In the genomic region with DNA sequence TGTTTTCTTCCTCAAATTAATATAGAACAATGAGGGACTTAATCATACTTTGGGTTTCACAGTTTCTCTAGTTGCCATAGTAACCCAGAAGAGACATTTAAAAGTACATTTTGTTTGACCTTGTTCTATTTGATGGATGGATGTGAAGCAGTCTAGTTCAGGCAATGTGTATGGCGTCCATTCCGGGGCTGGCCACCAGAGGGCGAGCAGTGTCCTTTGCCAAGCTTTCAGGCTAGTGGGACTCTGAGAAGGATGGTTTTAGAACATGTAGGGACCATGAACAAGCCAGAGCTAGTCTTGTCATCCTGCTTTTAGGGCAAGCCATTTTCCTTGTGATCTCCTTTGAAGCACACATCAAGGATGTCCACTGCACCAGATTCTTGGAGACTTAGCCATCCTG, we compare ENCODE assay signal across 8 mouse cellular contexts.
DNase-seq lines count a peak whose midpoint lies in the region; ATAC-seq and TF ChIP-seq lines count a peak whose summit lies in the region.

No protein-coding gene starts in this region.

- peak; percentile 93 for TF ChIP-seq CTCF in forebrain, postnatal 0 days (IDR thresholded peaks at IDR 0.05; ENCODE audit: low read depth)

- H3K4me2 ChIP-seq in forebrain, postnatal 0 days (ENCODE audit: low read depth): no peak overlapping the region
- H3K4me2 ChIP-seq in forebrain, embryonic 15.5 days (replicated peaks): no peak overlapping the region
- no peak overlapping the region for H3K4me2 ChIP-seq in embryonic facial prominence, embryonic 11.5 days (ENCODE audit: low read depth, low read length)
- no peak overlapping the region for H3K4me2 ChIP-seq in hindbrain, embryonic 14.5 days (replicated peaks)
- H3K4me2 ChIP-seq in midbrain, embryonic 11.5 days: no peak overlapping the region

- no peaks in the 10 kb centered on the region for H3K36me3 ChIP-seq in forebrain, postnatal 0 days (ENCODE audit: insufficient read depth)
- no peaks in the 10 kb centered on the region for H3K36me3 ChIP-seq in forebrain, embryonic 15.5 days
- no peaks in the 10 kb centered on the region for H3K36me3 ChIP-seq in embryonic facial prominence, embryonic 11.5 days (replicated peaks; ENCODE audit: control insufficient read depth, insufficient read depth, low read depth, low read length)
- no peaks in the 10 kb centered on the region for H3K36me3 ChIP-seq in hindbrain, embryonic 14.5 days (replicated peaks; ENCODE audit: control insufficient read depth, insufficient read depth)
- no peaks in the 10 kb centered on the region for H3K36me3 ChIP-seq in midbrain, embryonic 11.5 days (ENCODE audit: control insufficient read depth, insufficient read depth, low read length)

- H3K4me3 ChIP-seq in forebrain, postnatal 0 days (ENCODE audit: low read depth, low read length): no peak overlapping the region
- no peak overlapping the region for H3K4me3 ChIP-seq in forebrain, embryonic 15.5 days
- H3K4me3 ChIP-seq in embryonic facial prominence, embryonic 11.5 days (ENCODE audit: low read depth, low read length): no peak overlapping the region
- H3K4me3 ChIP-seq in hindbrain, embryonic 14.5 days (replicated peaks; ENCODE audit: low read length): no peak overlapping the region
- H3K4me3 ChIP-seq in midbrain, embryonic 11.5 days (ENCODE audit: low read depth, low read length): no peak overlapping the region

- 1% methylated on average over 3 of the region's 3 CpGs for WGBS in forebrain, postnatal 0 days
- 0% methylated on average over 3 of the region's 3 CpGs for WGBS in forebrain, embryonic 15.5 days
- WGBS in embryonic facial prominence, embryonic 11.5 days: 0% methylated on average over 3 of the region's 3 CpGs
- 2% methylated on average over 3 of the region's 3 CpGs for WGBS in hindbrain, embryonic 14.5 days
- WGBS in midbrain, embryonic 11.5 days: 2% methylated on average over 3 of the region's 3 CpGs

- DNase-seq in forebrain, postnatal 0 days: peak; percentile 78
- peak; percentile 83 for DNase-seq in adrenal gland, postnatal 14 days
- DNase-seq in embryonic facial prominence, embryonic 11.5 days (ENCODE audit: low spot score): peak; percentile 84
- DNase-seq in hindbrain, embryonic 14.5 days (ENCODE audit: low spot score): peak; percentile 86
- peak; percentile 83 to 84 for DNase-seq in left cerebral cortex, postnatal 14 days (ENCODE audit: low spot score in 2 of 2)
- peak; percentile 99 for DNase-seq in midbrain, embryonic 11.5 days (ENCODE audit: low spot score, missing footprints)
- peak; percentile 64 to 87 for DNase-seq in spleen, postnatal 4 days (ENCODE audit: low spot score in 2 of 2)

- no peak overlapping the region for H3K27ac ChIP-seq in forebrain, postnatal 0 days (ENCODE audit: low read depth, low read length)
- no peak overlapping the region for H3K27ac ChIP-seq in forebrain, embryonic 15.5 days (replicated peaks)
- H3K27ac ChIP-seq in embryonic facial prominence, embryonic 11.5 days (replicated peaks; ENCODE audit: low read depth, low read length): no peak overlapping the region
- no peak overlapping the region for H3K27ac ChIP-seq in hindbrain, embryonic 14.5 days
- no peak overlapping the region for H3K27ac ChIP-seq in midbrain, embryonic 11.5 days (ENCODE audit: low read depth, low read length)

- H3K4me1 ChIP-seq in forebrain, postnatal 0 days (ENCODE audit: insufficient read depth): no peaks in the 10 kb centered on the region
- peaks cover 11% of the 10 kb centered on the region for H3K4me1 ChIP-seq in forebrain, embryonic 15.5 days
- no peaks in the 10 kb centered on the region for H3K4me1 ChIP-seq in embryonic facial prominence, embryonic 11.5 days (ENCODE audit: control insufficient read depth, insufficient read depth, low read length)
- peaks cover 8% of the 10 kb centered on the region for H3K4me1 ChIP-seq in hindbrain, embryonic 14.5 days (replicated peaks; ENCODE audit: control insufficient read depth, insufficient read depth, low read length)
- H3K4me1 ChIP-seq in midbrain, embryonic 11.5 days (ENCODE audit: control insufficient read depth, insufficient read depth, low read length): peaks cover 3% of the 10 kb centered on the region; the same call in 1 of the 2 replicates

- intact Hi-C loops in left cerebral cortex, postnatal 14 days (cut with DNase I): no loop called here

- peak; percentile 45; the same call in 1 of the 2 replicates for ATAC-seq in forebrain, postnatal 0 days
- no peak for ATAC-seq in forebrain, embryonic 15.5 days (replicated peaks)
- ATAC-seq in embryonic facial prominence, embryonic 11.5 days (replicated peaks; ENCODE audit: insufficient number of reproducible peaks, low FRiP score, low TSS enrichment, low read depth): no peak
- peak; percentile 69; the same call in 1 of the 2 replicates for ATAC-seq in hindbrain, embryonic 14.5 days (ENCODE audit: low FRiP score)
- ATAC-seq in midbrain, embryonic 11.5 days (ENCODE audit: low FRiP score): 0 out of 2 replicates have a peak, but pooled peaks have one; percentile 27

- no peak overlapping the region for H3K9ac ChIP-seq in forebrain, postnatal 0 days
- H3K9ac ChIP-seq in forebrain, embryonic 15.5 days (replicated peaks): no peak overlapping the region
- H3K9ac ChIP-seq in embryonic facial prominence, embryonic 11.5 days (replicated peaks; ENCODE audit: low read length): no peak overlapping the region
- no peak overlapping the region for H3K9ac ChIP-seq in hindbrain, embryonic 14.5 days
- H3K9ac ChIP-seq in midbrain, embryonic 11.5 days (ENCODE audit: low read length): no peak overlapping the region

- H3K27me3 ChIP-seq in forebrain, postnatal 0 days (ENCODE audit: insufficient read depth, low read length): no peaks in the 10 kb centered on the region
- no peaks in the 10 kb centered on the region; the same call in 1 of the 2 replicates for H3K27me3 ChIP-seq in forebrain, embryonic 15.5 days
- no peaks in the 10 kb centered on the region for H3K27me3 ChIP-seq in embryonic facial prominence, embryonic 11.5 days (ENCODE audit: control insufficient read depth, insufficient read depth, low read length)
- no peaks in the 10 kb centered on the region for H3K27me3 ChIP-seq in hindbrain, embryonic 14.5 days (ENCODE audit: control insufficient read depth, insufficient read depth, low read length)
- no peaks in the 10 kb centered on the region for H3K27me3 ChIP-seq in midbrain, embryonic 11.5 days (ENCODE audit: control insufficient read depth, insufficient read depth, low read length)

- no peaks in the 10 kb centered on the region for H3K9me3 ChIP-seq in forebrain, postnatal 0 days (ENCODE audit: low read length)
- no peaks in the 10 kb centered on the region for H3K9me3 ChIP-seq in forebrain, embryonic 15.5 days
- no peaks in the 10 kb centered on the region for H3K9me3 ChIP-seq in embryonic facial prominence, embryonic 11.5 days (replicated peaks; ENCODE audit: control insufficient read depth, low read length)
- no peaks in the 10 kb centered on the region for H3K9me3 ChIP-seq in hindbrain, embryonic 14.5 days (ENCODE audit: control insufficient read depth, low read length)
- no peaks in the 10 kb centered on the region for H3K9me3 ChIP-seq in midbrain, embryonic 11.5 days (ENCODE audit: control insufficient read depth, low read length)

Comparison
In these comparisons a context has a peak if more than half of its experiments do, and no peak if none do; other contexts are left out.
1. ATAC-seq: peak in forebrain, postnatal 0 days (single experiment), hindbrain, embryonic 14.5 days (single experiment) and midbrain, embryonic 11.5 days (single experiment); none in forebrain, embryonic 15.5 days (single experiment) and embryonic facial prominence, embryonic 11.5 days (single experiment).
2. Peak in every context shown above with its lines, with median percentiles within 50 percentile points of each other: DNase-seq.